Mouse (Mus musculus): ENCODE measurements around the gene Rab3gap1. TPM values are rescaled to one million over a fixed set of nuclear protein-coding genes. Genes with fewer than 3 reads are reported as not detected.

Gene Rab3gap1
- polyA plus RNA-seq, 1 experiment from 2014 or later = 17.7 TPM

- H3K9ac ChIP-seq (ENCODE audit: low read length) = no peak overlapping the region
- no peak for DNase-seq (ENCODE audit: low spot score)
- ATAC-seq (replicated peaks; ENCODE audit: low FRiP score) = no peak
- no peak overlapping the region for H3K4me2 ChIP-seq (ENCODE audit: low read depth, low read length, severe bottlenecking)
- 73% methylated on average over 1 of the region's 1 CpGs for WGBS
- H3K4me1 ChIP-seq (replicated peaks; ENCODE audit: control insufficient read depth, insufficient read depth, low read length) = no peaks in the 10 kb centered on the region
- no peaks in the 10 kb centered on the region for H3K27me3 ChIP-seq (ENCODE audit: control insufficient read depth, insufficient read depth, low read length)
- no peak overlapping the region for H3K27ac ChIP-seq (ENCODE audit: low read depth, low read length)
- H3K36me3 ChIP-seq (ENCODE audit: control insufficient read depth, insufficient read depth, low read length) = no peaks in the 10 kb centered on the region
- no peaks in the 10 kb centered on the region for H3K9me3 ChIP-seq (ENCODE audit: control insufficient read depth, low read length)
- no peak overlapping the region for H3K4me3 ChIP-seq (ENCODE audit: low read depth, low read length)
Measured at GRCm38 (mm10) chr1:127899401-127899800, 30.8 kb downstream of the Rab3gap1 start.

- Histone ChIP-seq H3K27me3 (ENCODE audit: control insufficient read depth, insufficient read depth, low read length) (no peaks in the 10 kb centered on the region), H3K27ac (ENCODE audit: low read depth, low read length) (no peak overlapping the region), H3K4me1 (replicated peaks; ENCODE audit: control insufficient read depth, insufficient read depth, low read length) (no peaks in the 10 kb centered on the region), H3K9me3 (ENCODE audit: control insufficient read depth, low read length) (no peaks in the 10 kb centered on the region), H3K9ac (ENCODE audit: low read length) (no peak overlapping the region), H3K36me3 (ENCODE audit: control insufficient read depth, insufficient read depth, low read length) (no peaks in the 10 kb centered on the region; the same call in 1 of the 2 replicates), H3K4me2 (ENCODE audit: low read depth, low read length, severe bottlenecking) (no peak overlapping the region), H3K4me3 (ENCODE audit: low read depth, low read length) (no peak overlapping the region)
- ATAC-seq (replicated peaks; ENCODE audit: low FRiP score) (peak; percentile 55; the same call in 1 of the 2 replicates), DNase-seq (ENCODE audit: low spot score) (peak; percentile 49)
- 24% methylated on average over 2 of the region's 2 CpGs for WGBS
Measured at GRCm38 (mm10) chr1:127904774-127905385, 36.3 kb downstream of the Rab3gap1 start.

- Histone ChIP-seq H3K4me1 (replicated peaks; ENCODE audit: control insufficient read depth, insufficient read depth, low read length) (no peaks in the 10 kb centered on the region), H3K27me3 (ENCODE audit: control insufficient read depth, insufficient read depth, low read length) (no peaks in the 10 kb centered on the region), H3K27ac (ENCODE audit: low read depth, low read length) (no peak overlapping the region), H3K36me3 (ENCODE audit: control insufficient read depth, insufficient read depth, low read length) (no peaks in the 10 kb centered on the region), H3K9ac (ENCODE audit: low read length) (no peak overlapping the region), H3K4me2 (ENCODE audit: low read depth, low read length, severe bottlenecking) (no peak overlapping the region), H3K9me3 (ENCODE audit: control insufficient read depth, low read length) (no peaks in the 10 kb centered on the region), H3K4me3 (ENCODE audit: low read depth, low read length) (no peak overlapping the region)
- no peak for DNase-seq (ENCODE audit: low spot score)
- 87% methylated on average over 4 of the region's 4 CpGs for WGBS
- no peak for ATAC-seq (replicated peaks; ENCODE audit: low FRiP score)
Measured at GRCm38 (mm10) chr1:127913116-127913515, 44.5 kb downstream of the Rab3gap1 start.

GRCm38 (mm10) chr1:127915316-127915715 is 46.7 kb downstream of the Rab3gap1 start:
- Histone ChIP-seq H3K27me3 (ENCODE audit: control insufficient read depth, insufficient read depth, low read length) (no peaks in the 10 kb centered on the region), H3K4me1 (replicated peaks; ENCODE audit: control insufficient read depth, insufficient read depth, low read length) (no peaks in the 10 kb centered on the region), H3K9ac (ENCODE audit: low read length) (no peak overlapping the region), H3K27ac (ENCODE audit: low read depth, low read length) (no peak overlapping the region), H3K4me2 (ENCODE audit: low read depth, low read length, severe bottlenecking) (no peak overlapping the region), H3K36me3 (ENCODE audit: control insufficient read depth, insufficient read depth, low read length) (no peaks in the 10 kb centered on the region; the same call in 1 of the 2 replicates), H3K9me3 (ENCODE audit: control insufficient read depth, low read length) (no peaks in the 10 kb centered on the region), H3K4me3 (ENCODE audit: low read depth, low read length) (no peak overlapping the region)
- DNase-seq (ENCODE audit: low spot score) (no peak), ATAC-seq (replicated peaks; ENCODE audit: low FRiP score) (no peak)
- 89% methylated on average over 6 of the region's 6 CpGs for WGBS

- DNase-seq (ENCODE audit: low spot score) = no peak
- Histone ChIP-seq H3K9me3 (ENCODE audit: control insufficient read depth, low read length) (no peaks in the 10 kb centered on the region), H3K27me3 (ENCODE audit: control insufficient read depth, insufficient read depth, low read length) (no peaks in the 10 kb centered on the region), H3K4me1 (replicated peaks; ENCODE audit: control insufficient read depth, insufficient read depth, low read length) (no peaks in the 10 kb centered on the region), H3K4me2 (ENCODE audit: low read depth, low read length, severe bottlenecking) (no peak overlapping the region), H3K9ac (ENCODE audit: low read length) (no peak overlapping the region), H3K36me3 (ENCODE audit: control insufficient read depth, insufficient read depth, low read length) (no peaks in the 10 kb centered on the region; the same call in 1 of the 2 replicates), H3K27ac (ENCODE audit: low read depth, low read length) (no peak overlapping the region), H3K4me3 (ENCODE audit: low read depth, low read length) (no peak overlapping the region)
- ATAC-seq (replicated peaks; ENCODE audit: low FRiP score) = no peak
- WGBS = 84% methylated on average over 1 of the region's 1 CpGs
Measured at GRCm38 (mm10) chr1:127915802-127916201, 47.2 kb downstream of the Rab3gap1 start.

DNA sequence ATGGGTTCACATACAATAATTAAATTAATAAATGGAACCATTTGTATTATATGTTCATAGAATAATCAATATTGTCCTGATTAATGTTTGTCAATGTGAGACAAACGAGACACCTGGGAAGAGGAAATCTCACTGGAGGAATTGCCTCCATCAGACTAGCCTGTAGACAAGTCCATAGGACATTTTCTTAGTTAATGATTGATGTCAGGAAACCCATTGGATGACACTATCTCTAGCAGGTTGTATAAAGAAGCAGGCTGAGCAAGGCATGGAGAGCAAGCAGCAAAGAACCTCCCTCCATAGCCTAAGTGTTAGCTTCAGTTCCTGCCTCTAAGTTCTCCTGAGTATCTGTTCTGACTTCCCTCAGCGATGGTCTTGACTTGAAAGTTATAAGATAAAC is 64.8 kb downstream of the Rab3gap1 start:
- Histone ChIP-seq H3K4me2 (ENCODE audit: low read depth, low read length, severe bottlenecking) (no peak overlapping the region), H3K4me1 (replicated peaks; ENCODE audit: control insufficient read depth, insufficient read depth, low read length) (no peaks in the 10 kb centered on the region), H3K27me3 (ENCODE audit: control insufficient read depth, insufficient read depth, low read length) (no peaks in the 10 kb centered on the region), H3K4me3 (ENCODE audit: low read depth, low read length) (no peak overlapping the region), H3K27ac (ENCODE audit: low read depth, low read length) (no peak overlapping the region), H3K36me3 (ENCODE audit: control insufficient read depth, insufficient read depth, low read length) (no peaks in the 10 kb centered on the region; the same call in 1 of the 2 replicates), H3K9ac (ENCODE audit: low read length) (no peak overlapping the region), H3K9me3 (ENCODE audit: control insufficient read depth, low read length) (no peaks in the 10 kb centered on the region)
- WGBS = 97% methylated on average over 2 of the region's 2 CpGs
- no peak for DNase-seq (ENCODE audit: low spot score)
- no peak for ATAC-seq (replicated peaks; ENCODE audit: low FRiP score)

DNA sequence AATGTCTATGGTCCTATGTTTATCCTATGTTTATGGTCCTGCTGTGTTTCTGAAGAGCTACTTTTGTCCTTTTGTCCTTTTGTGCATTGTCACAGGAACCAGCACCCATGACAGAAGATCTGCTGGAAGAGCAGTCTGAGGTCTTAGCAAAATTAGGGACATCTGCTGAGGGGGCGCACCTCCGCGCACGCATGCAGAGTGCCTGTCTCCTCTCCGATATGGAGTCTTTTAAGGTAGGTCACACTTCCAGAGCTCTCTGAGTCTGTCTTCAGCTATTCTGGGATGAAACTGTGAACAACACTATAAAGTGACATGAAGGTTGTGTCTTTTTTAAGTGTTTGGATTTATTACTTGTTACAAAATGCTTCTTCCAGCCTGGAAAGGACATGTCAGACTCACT is 65.7 kb downstream of the Rab3gap1 start:
- H3K27me3 ChIP-seq (ENCODE audit: control insufficient read depth, insufficient read depth, low read length) = no peaks in the 10 kb centered on the region
- no peak for DNase-seq (ENCODE audit: low spot score)
- H3K4me2 ChIP-seq (ENCODE audit: low read depth, low read length, severe bottlenecking) = no peak overlapping the region
- H3K9ac ChIP-seq (ENCODE audit: low read length) = no peak overlapping the region
- H3K36me3 ChIP-seq (ENCODE audit: control insufficient read depth, insufficient read depth, low read length) = peaks cover 6% of the 10 kb centered on the region
- no peaks in the 10 kb centered on the region for H3K4me1 ChIP-seq (replicated peaks; ENCODE audit: control insufficient read depth, insufficient read depth, low read length)
- WGBS = 96% methylated on average over 5 of the region's 5 CpGs
- ATAC-seq (replicated peaks; ENCODE audit: low FRiP score) = no peak
- no peaks in the 10 kb centered on the region for H3K9me3 ChIP-seq (ENCODE audit: control insufficient read depth, low read length)
- H3K4me3 ChIP-seq (ENCODE audit: low read depth, low read length) = no peak overlapping the region
- H3K27ac ChIP-seq (ENCODE audit: low read depth, low read length) = no peak overlapping the region

DNA sequence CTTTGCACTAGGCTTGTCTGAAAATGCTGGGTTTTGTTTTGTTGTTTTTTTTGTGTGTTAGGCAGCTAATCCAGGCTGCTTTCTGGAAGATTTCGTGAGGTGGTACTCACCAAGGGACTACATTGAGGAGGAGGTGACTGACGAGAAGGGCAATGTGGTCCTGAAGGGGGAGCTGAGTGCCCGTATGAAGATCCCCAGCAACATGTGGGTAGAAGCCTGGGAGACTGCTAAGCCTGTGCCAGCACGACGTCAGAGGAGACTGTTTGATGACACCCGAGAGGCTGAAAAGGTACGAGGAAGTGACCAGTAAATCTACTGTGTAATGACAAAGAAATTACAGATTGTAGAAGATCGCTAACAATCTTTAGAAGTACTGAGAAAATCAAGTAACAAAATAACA is 68.7 kb downstream of the Rab3gap1 start:
- WGBS = 83% methylated on average over 8 of the region's 8 CpGs

GRCm38 (mm10) chr1:127942231-127942630 is 73.7 kb downstream of the Rab3gap1 start:
- no peak for ATAC-seq (replicated peaks; ENCODE audit: low FRiP score)
- Histone ChIP-seq H3K9me3 (ENCODE audit: control insufficient read depth, low read length) (no peaks in the 10 kb centered on the region), H3K27me3 (ENCODE audit: control insufficient read depth, insufficient read depth, low read length) (no peaks in the 10 kb centered on the region), H3K4me2 (ENCODE audit: low read depth, low read length, severe bottlenecking) (no peak overlapping the region), H3K27ac (ENCODE audit: low read depth, low read length) (no peak overlapping the region), H3K9ac (ENCODE audit: low read length) (no peak overlapping the region), H3K36me3 (ENCODE audit: control insufficient read depth, insufficient read depth, low read length) (peaks cover 16% of the 10 kb centered on the region), H3K4me3 (ENCODE audit: low read depth, low read length) (no peak overlapping the region), H3K4me1 (replicated peaks; ENCODE audit: control insufficient read depth, insufficient read depth, low read length) (no peaks in the 10 kb centered on the region)
- no peak for DNase-seq (ENCODE audit: low spot score)
- 96% methylated on average over 10 of the region's 10 CpGs for WGBS

More for the DNA sequence above, 68.7 kb downstream of the Rab3gap1 start:
- Histone ChIP-seq H3K36me3 (ENCODE audit: control insufficient read depth, insufficient read depth, low read length) (peaks cover 13% of the 10 kb centered on the region), H3K27ac (ENCODE audit: low read depth, low read length) (no peak overlapping the region), H3K9me3 (ENCODE audit: control insufficient read depth, low read length) (no peaks in the 10 kb centered on the region), H3K4me2 (ENCODE audit: low read depth, low read length, severe bottlenecking) (no peak overlapping the region), H3K4me3 (ENCODE audit: low read depth, low read length) (no peak overlapping the region), H3K27me3 (ENCODE audit: control insufficient read depth, insufficient read depth, low read length) (no peaks in the 10 kb centered on the region), H3K4me1 (replicated peaks; ENCODE audit: control insufficient read depth, insufficient read depth, low read length) (no peaks in the 10 kb centered on the region), H3K9ac (ENCODE audit: low read length) (no peak overlapping the region)
- DNase-seq (ENCODE audit: low spot score) (no peak), ATAC-seq (replicated peaks; ENCODE audit: low FRiP score) (no peak)

All from forebrain, embryonic 11.5 days (tissue).